Mouse (Mus musculus) liver, embryonic 12.5 days (tissue): ENCODE measurements at regions not wholly inside any gene's neighbourhood (a gene's known extent, or its start where the extent isn't known, plus 50 kb on each side); places are given as distances from the start of the nearest gene placed in this dataset.

Experiments
- ATAC-seq: fragments of 200-750 bp; cut with Nextera tagmentation; 2 replicates; pipeline ENCODE4 v1.8.0; 2017; ENCODE audit warnings: moderate number of reproducible peaks, mild to moderate bottlenecking, moderate library complexity
- H3K27ac ChIP-seq: fragments of 300-500 bp; sonication (generic); 2 replicates; pipeline ENCODE4 v1.5.1; 2016; ENCODE audit warnings: mild to moderate bottlenecking
- H3K27me3 ChIP-seq: fragments of 300-500 bp; sonication (generic); replicated peaks from 2 replicates; pipeline ENCODE4 v1.6.1; 2016; ENCODE audit warnings: mild to moderate bottlenecking, moderate library complexity
- H3K36me3 ChIP-seq: fragments of 300-500 bp; sonication (generic); 2 replicates; pipeline ENCODE4 v1.6.1; 2016; ENCODE audit warnings: mild to moderate bottlenecking, moderate library complexity
- H3K4me1 ChIP-seq: fragments of 300-500 bp; sonication (generic); 2 replicates; pipeline ENCODE4 v1.6.1; 2016
- H3K4me2 ChIP-seq: fragments of 300-500 bp; sonication (generic); 2 replicates; pipeline ENCODE4 v1.6.1; 2016; ENCODE audit warnings: mild to moderate bottlenecking, moderate library complexity
- H3K4me3 ChIP-seq: fragments of 300-500 bp; sonication (generic); 2 replicates; pipeline ENCODE4 v1.5.1; 2016; ENCODE audit warnings: mild to moderate bottlenecking, moderate library complexity
- H3K9ac ChIP-seq: fragments of 300-500 bp; sonication (generic); 2 replicates; pipeline ENCODE4 v1.6.1; 2016; ENCODE audit warnings: mild to moderate bottlenecking, moderate library complexity
- H3K9me3 ChIP-seq: fragments of 300-500 bp; sonication (generic); replicated peaks from 2 replicates; pipeline ENCODE4 v1.6.1; 2016; ENCODE audit warnings: mild to moderate bottlenecking, moderate library complexity
- WGBS: fragments of 180-500 bp; shearing (Covaris S2); methylation state at CpG from one replicate; pipeline ENCODE4 v1.1.7; 2016; ENCODE audit not compliant: insufficient replicate concordance; 5-methylcytosine and 5-hydroxymethylcytosine counted together

DNA sequence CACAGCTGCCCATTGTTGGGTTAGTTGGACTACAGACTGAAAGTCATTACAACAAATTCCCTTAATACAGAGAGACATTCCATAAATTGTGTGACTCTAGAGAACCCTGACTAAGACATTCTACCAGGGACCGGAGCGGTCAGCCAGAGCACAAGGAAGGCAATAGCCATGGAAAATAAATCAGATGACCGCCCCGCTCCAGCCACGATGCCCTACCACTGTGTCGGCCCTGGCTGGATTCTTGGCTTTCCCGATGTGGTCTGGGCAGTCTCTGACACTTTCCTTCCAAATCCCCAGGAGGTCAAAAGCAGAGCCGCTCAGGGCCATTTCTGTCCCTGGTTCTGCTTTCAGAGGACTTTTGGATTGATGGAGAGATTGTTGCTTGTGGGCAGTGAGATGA is 57.8 kb downstream of the Lsm3 start:
- Histone ChIP-seq H3K27ac (no peak overlapping the region), H3K4me1 (no peaks in the 10 kb centered on the region), H3K4me2 (no peak overlapping the region), H3K4me3 (no peak overlapping the region), H3K27me3 (no peaks in the 10 kb centered on the region), H3K9me3 (no peaks in the 10 kb centered on the region), H3K36me3 (no peaks in the 10 kb centered on the region), H3K9ac (no peak overlapping the region)
- 81% methylated on average over 8 of the region's 8 CpGs for WGBS
- ATAC-seq, result no peak

DNA sequence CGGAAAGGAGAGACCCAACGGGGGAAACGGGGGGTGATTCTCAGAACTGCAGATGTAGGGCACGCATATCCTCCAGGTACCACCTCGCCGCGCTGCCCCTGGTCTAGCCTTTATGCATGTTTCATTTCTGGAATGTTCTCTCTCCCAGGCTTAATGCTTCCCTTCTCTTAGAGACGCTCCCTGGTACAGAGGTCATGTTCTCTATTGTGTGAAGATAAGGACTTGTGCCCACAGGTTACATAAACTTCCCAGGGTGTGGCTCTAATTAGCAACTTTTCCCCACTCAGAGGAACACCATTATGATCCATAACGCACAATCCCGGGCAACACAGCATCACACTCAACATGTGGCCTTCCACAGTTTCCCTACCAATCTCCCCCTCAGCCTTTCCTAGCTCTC is 58.7 kb downstream of the Lsm3 start:
- WGBS, result 69% methylated on average over 10 of the region's 10 CpGs
- Histone ChIP-seq H3K9me3 (no peaks in the 10 kb centered on the region), H3K27me3 (no peaks in the 10 kb centered on the region), H3K4me2 (no peak overlapping the region), H3K4me3 (no peak overlapping the region), H3K9ac (no peak overlapping the region), H3K27ac (no peak overlapping the region), H3K36me3 (no peaks in the 10 kb centered on the region), H3K4me1 (no peaks in the 10 kb centered on the region)
- no peak for ATAC-seq

DNA sequence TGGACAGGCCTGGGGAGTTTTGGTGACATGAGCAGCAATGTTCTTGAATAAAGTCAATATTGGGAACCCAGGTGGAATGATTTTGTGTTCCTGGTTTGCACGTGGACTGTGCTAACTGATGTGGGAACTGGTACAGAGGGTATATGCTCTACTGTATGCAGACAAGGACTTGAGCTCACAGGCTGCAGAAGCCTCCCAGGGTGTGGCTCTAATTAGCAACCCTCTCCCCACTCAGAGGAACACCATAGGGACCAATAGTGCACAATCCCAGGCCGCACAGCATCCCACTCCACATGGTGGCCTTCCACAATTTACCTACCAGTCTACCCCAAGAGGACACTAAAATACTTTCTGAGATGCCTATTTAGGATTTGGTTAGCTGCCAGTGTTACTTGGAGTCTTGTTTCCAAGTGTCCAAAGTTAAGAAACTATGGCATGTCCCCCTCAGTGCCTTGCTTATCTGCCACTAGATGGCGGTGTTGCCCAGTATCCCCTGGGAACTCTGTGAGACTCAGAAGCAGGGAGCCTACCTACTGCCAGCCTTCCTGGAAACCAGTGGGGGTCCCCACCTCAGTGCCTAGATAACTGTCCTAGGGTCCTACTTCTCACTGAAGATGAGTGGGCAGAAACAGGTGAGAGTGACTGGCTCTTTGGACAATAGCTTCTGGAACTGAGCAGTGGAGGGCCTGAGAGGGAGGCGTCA is 60.1 kb downstream of the Lsm3 start:
- Histone ChIP-seq H3K4me1 (no peaks in the 10 kb centered on the region), H3K27me3 (no peaks in the 10 kb centered on the region), H3K27ac (no peak overlapping the region), H3K36me3 (no peaks in the 10 kb centered on the region), H3K9ac (no peak overlapping the region), H3K9me3 (no peaks in the 10 kb centered on the region), H3K4me3 (no peak overlapping the region), H3K4me2 (no peak overlapping the region)
- ATAC-seq, result no peak
- WGBS, result 59% methylated on average over 4 of the region's 4 CpGs

DNA sequence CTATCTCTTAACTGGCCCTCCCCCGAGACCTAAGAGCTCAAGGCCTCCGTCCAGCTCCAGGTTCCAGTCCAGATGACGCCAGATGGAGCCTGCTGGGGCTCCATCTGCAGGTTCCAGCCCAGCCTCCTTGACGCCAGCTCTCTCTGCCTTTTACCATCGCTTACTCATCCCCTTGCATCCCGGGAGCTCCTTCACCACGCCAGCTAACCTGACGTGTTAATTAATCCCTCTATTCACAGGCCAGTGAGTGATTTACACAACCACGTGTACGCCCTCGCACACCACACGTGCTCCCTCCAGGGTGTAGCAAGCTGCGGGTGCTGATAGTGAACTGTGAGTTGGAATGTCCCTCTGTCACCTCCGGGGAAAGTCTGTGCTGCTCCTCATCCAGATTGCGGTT is 61.2 kb downstream of the Lsm3 start:
- Histone ChIP-seq H3K9me3 (no peaks in the 10 kb centered on the region), H3K4me3 (no peak overlapping the region), H3K27ac (no peak overlapping the region), H3K4me2 (no peak overlapping the region), H3K36me3 (no peaks in the 10 kb centered on the region), H3K9ac (no peak overlapping the region), H3K27me3 (no peaks in the 10 kb centered on the region), H3K4me1 (no peaks in the 10 kb centered on the region)
- ATAC-seq, result no peak
- WGBS, result 46% methylated on average over 15 of the region's 15 CpGs

DNA sequence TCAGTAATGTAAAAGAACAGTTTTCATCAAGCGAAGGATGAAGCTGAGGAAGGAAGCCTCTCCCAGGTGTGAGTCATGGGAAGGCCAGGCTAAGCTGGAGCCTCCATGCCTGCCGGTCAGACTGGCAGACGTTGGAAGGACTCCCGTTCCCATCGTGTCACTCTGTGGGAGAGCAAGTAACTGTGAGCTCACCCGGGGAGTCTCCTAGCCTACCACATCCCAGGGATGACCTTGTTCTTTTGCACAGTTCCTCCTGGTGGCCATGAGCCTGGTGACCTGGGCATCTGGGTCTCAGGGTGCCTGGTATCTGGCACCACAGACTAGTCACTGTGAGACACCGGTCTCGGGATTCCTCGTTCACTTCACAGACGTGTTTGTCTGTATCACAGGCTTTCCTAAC is 63.9 kb downstream of the Lsm3 start:
- H3K4me1 ChIP-seq, result no peaks in the 10 kb centered on the region
- no peak overlapping the region for H3K27ac ChIP-seq
- no peak for ATAC-seq
- no peaks in the 10 kb centered on the region for H3K9me3 ChIP-seq
- H3K9ac ChIP-seq, result no peak overlapping the region
- no peak overlapping the region for H3K4me2 ChIP-seq
- no peak overlapping the region for H3K4me3 ChIP-seq
- H3K27me3 ChIP-seq, result no peaks in the 10 kb centered on the region
- no peaks in the 10 kb centered on the region for H3K36me3 ChIP-seq
- WGBS, result 65% methylated on average over 10 of the region's 10 CpGs

DNA sequence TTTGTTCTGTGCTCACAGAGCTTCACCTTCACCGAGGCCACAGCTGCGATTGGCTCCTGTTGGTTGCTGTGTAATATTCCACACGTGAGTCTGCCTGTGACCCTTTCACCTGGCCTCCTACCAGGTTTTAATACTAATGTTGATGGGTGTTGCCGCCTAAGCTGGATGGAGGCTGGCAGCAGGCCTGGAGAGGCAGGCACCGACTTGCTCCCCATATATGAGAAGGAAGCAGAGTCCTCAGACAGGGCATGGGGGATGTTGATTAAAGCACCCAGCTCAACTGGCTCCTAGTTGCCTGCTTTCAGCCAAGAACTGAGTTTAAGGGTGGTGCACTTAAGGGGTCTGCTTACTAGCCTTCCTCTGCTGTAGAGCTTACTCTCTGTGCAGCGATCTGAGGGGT is 64.9 kb downstream of the Lsm3 start:
- WGBS, result 69% methylated on average over 6 of the region's 6 CpGs
- H3K9me3 ChIP-seq, result no peaks in the 10 kb centered on the region
- no peaks in the 10 kb centered on the region for H3K36me3 ChIP-seq
- ATAC-seq, result no peak
- H3K4me2 ChIP-seq, result no peak overlapping the region
- H3K4me3 ChIP-seq, result no peak overlapping the region
- no peak overlapping the region for H3K27ac ChIP-seq
- H3K9ac ChIP-seq, result no peak overlapping the region
- no peaks in the 10 kb centered on the region for H3K4me1 ChIP-seq
- H3K27me3 ChIP-seq, result no peaks in the 10 kb centered on the region

DNA sequence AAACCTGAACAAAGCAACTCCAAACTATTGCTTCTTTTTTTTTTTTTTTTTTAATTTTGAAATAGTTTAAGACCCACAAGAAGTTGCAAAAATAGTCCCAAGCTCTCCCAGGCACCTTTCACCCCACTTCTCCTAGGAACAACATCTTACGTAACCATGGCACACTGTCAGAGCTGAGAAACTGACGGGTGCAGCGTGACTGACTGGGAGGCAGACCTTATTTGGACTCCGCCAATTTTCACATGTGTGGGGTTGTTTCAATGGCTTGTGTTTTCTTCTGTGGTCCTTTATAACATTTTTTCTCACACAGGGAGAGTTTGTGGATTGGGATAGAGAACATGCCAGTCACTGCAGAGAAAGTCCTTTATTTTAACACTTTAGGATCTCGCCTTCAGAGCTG is 66.6 kb downstream of the Lsm3 start:
- Histone ChIP-seq H3K27ac (no peak overlapping the region), H3K36me3 (no peaks in the 10 kb centered on the region), H3K4me2 (no peak overlapping the region), H3K27me3 (no peaks in the 10 kb centered on the region), H3K4me1 (no peaks in the 10 kb centered on the region), H3K9ac (no peak overlapping the region), H3K9me3 (no peaks in the 10 kb centered on the region), H3K4me3 (no peak overlapping the region)
- ATAC-seq, result no peak
- 75% methylated on average over 5 of the region's 5 CpGs for WGBS

DNA sequence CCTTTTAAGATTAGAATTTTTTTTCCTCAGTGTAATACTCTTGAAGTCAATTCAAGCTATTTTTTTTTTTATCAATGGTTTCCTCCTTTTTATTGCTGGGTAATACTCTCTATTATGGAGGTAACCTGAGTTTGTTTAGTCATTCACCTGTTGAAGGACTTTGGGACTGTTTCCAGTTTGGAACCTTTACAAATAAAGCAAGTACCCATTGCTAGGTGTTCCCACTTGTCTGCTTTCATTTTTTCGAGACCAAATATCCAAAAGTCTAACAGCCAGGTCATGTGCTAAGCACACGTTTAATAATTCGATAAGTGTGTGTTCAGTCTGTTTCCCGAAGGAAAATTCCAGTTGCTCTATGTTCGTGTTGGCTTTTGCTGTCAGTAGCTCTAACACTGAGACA is 67.6 kb downstream of the Lsm3 start:
- no peaks in the 10 kb centered on the region for H3K36me3 ChIP-seq
- 72% methylated on average over 5 of the region's 5 CpGs for WGBS
- no peak overlapping the region for H3K4me2 ChIP-seq
- no peak overlapping the region for H3K27ac ChIP-seq
- no peak overlapping the region for H3K4me3 ChIP-seq
- H3K27me3 ChIP-seq, result no peaks in the 10 kb centered on the region
- no peaks in the 10 kb centered on the region for H3K9me3 ChIP-seq
- ATAC-seq, result no peak
- no peaks in the 10 kb centered on the region for H3K4me1 ChIP-seq
- H3K9ac ChIP-seq, result no peak overlapping the region

DNA sequence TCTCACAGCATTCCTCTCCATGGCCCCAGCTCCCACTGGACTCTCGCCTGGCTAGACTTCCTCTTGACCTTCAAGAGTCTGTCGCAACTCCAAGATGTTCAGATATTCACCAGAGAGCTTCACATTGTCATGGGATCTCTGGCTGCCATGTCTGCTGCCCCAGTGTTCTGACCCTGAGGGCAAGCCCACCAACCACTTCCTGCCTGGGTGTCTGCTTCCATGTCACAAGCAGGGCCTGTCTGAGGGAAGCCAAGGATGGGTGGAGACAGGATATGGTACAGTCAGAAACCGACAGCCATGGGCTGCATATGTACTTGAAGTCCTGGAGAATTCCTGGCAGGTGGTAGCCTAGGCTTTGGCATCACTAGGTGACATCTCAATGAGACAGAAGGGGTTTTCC is 69.8 kb downstream of the Lsm3 start:
- H3K27ac ChIP-seq, result no peak overlapping the region
- 44% methylated on average over 3 of the region's 3 CpGs for WGBS
- H3K4me3 ChIP-seq, result no peak overlapping the region
- no peaks in the 10 kb centered on the region for H3K36me3 ChIP-seq
- 0 out of 2 replicates have a peak, but pooled peaks cover 6% of the 10 kb centered on the region for H3K27me3 ChIP-seq
- H3K9ac ChIP-seq, result no peak overlapping the region
- H3K9me3 ChIP-seq, result no peaks in the 10 kb centered on the region
- no peaks in the 10 kb centered on the region for H3K4me1 ChIP-seq
- ATAC-seq, result no peak
- no peak overlapping the region for H3K4me2 ChIP-seq

DNA sequence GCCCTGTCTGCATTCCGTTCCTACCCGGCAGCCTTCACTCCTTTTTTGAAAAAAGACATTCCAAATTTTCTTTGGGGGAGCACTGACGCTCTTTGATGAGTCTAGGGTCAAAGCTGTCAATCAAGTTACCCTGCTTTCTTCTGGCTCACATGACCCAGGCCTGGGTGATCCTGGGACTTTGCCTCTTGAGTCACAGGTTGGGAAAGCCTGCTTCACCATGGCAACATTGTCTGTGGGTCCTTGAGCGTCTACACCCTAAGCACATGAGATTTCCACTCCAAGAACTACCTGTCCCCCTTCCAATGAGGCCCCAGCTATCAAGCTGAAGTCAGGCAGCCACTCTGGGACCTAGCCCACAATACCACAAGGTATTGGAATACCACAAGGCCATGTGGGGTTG is 73.5 kb downstream of the Lsm3 start:
- H3K9ac ChIP-seq, result no peak overlapping the region
- no peak overlapping the region for H3K4me3 ChIP-seq
- H3K27me3 ChIP-seq, result 0 out of 2 replicates have a peak, but pooled peaks cover 6% of the 10 kb centered on the region
- H3K4me2 ChIP-seq, result no peak overlapping the region
- WGBS, result 55% methylated on average over 4 of the region's 4 CpGs
- H3K36me3 ChIP-seq, result no peaks in the 10 kb centered on the region
- no peak for ATAC-seq
- H3K4me1 ChIP-seq, result no peaks in the 10 kb centered on the region
- no peaks in the 10 kb centered on the region for H3K9me3 ChIP-seq
- H3K27ac ChIP-seq, result no peak overlapping the region

DNA sequence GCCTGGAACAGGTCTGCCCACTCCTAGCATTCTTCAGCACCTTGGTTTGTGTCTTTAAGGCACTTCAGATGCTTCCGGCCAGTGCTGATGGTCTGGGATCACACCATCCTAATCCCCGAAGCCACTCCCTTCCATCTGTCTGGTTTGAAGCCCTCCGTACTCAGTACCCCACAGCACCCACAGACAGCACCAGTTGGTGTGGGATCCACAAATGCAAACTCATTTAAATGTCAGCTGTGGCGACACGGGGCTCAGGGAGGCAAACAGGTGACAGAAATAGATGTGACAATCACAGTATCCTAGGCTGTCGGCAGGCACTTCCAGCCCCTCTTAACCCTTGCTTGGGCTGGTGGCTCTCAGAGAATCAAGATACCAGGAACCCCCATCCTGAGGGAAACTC is 74.7 kb downstream of the Lsm3 start:
- ATAC-seq, result no peak
- no peak overlapping the region for H3K4me2 ChIP-seq
- WGBS, result 38% methylated on average over 6 of the region's 6 CpGs
- H3K9ac ChIP-seq, result no peak overlapping the region
- H3K4me3 ChIP-seq, result no peak overlapping the region
- H3K36me3 ChIP-seq, result no peaks in the 10 kb centered on the region
- no peaks in the 10 kb centered on the region for H3K4me1 ChIP-seq
- no peak overlapping the region for H3K27ac ChIP-seq
- no peaks in the 10 kb centered on the region for H3K9me3 ChIP-seq
- H3K27me3 ChIP-seq, result 0 out of 2 replicates have a peak, but pooled peaks cover 6% of the 10 kb centered on the region

DNA sequence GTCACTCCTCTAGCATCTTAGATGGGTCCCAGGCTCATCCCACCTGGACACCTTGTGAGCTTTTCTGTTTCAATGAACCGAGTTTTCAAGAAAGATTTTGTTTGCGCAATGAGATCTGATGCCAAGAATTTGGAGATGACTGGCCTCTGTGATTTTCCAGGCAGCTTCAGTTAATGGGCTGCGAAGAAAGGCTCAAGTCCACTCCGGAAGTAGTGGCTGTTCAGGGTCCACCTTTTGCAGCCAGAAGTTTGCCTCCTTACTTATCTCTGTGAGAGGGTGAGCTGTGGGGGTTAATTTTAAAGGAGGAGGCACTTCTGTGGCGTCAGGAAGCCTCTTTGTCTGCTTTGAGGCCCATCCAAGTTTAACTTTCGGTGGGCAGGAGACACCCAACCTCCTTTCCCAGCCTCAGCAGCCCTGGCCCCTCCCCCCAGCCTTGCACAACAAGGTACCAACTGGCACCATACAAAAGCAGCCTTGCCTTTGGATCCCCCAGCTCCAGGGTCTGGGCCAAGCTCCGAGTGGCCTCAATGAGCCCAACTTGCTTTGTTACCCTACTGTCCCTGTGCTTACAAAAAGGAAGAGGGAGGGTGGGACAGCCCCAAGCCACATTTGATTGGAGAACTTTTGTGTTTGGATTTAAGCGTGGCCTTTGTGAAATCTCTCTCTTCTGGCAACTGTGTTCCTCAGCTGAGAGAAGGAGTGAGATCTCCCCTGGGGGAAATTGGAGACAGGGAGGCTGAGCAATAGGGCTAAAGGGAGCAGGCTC is 75.3 kb downstream of the Lsm3 start:
- no peaks in the 10 kb centered on the region for H3K4me1 ChIP-seq
- H3K27me3 ChIP-seq, result 0 out of 2 replicates have a peak, but pooled peaks cover 6% of the 10 kb centered on the region
- H3K9me3 ChIP-seq, result no peaks in the 10 kb centered on the region
- H3K4me2 ChIP-seq, result no peak overlapping the region
- ATAC-seq, result no peak
- WGBS, result 43% methylated on average over 8 of the region's 8 CpGs
- H3K9ac ChIP-seq, result no peak overlapping the region
- no peak overlapping the region for H3K27ac ChIP-seq
- no peaks in the 10 kb centered on the region for H3K36me3 ChIP-seq
- H3K4me3 ChIP-seq, result no peak overlapping the region
